Mouse (Mus musculus): ENCODE data around the gene 3110040M04Rik. TPM values are rescaled to one million over a fixed set of nuclear protein-coding genes. Genes with fewer than 3 reads are reported as not detected.
A peak's percentile ranks its signal among the peaks of the same experiment; 100 is the strongest.
"Not testable (repeated sequence)": the region's sequence is repeated elsewhere in the genome, so short reads cannot be mapped to it uniquely, and the experiment has no call there.

Gene 3110040M04Rik
- total RNA-seq, 1 experiment from 2014 or later: not detected

DNA sequence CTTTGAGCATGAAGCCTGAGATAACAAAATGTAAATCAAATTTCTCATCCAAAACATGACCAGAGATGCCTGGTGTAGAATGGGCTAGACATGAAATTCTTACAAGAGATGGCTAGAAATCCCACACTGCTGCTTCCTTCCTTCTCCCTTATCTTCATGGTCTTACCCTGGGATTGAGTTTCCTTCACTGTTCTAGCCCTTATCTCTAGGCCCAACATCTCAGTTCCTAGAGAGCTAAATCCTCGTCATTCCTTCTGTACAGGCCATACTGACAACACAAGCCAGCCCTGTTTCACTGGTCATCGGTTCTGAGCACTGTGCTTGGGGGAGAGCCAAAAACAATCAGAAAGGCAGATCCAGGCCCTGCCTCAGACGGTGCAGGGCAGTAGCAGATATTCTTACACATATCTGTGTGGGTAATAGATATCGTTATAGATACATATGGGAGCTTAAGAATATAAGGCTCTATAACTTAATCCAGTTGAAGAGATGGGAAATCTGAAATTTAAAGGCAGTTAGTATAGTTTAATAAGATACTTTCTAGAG is 17.0 kb upstream of the 3110040M04Rik start:
- ATAC-seq (ENCODE audit: extremely low read depth, insufficient number of reproducible peaks, low FRiP score, poor library complexity, severe bottlenecking): not testable (repeated sequence)

DNA sequence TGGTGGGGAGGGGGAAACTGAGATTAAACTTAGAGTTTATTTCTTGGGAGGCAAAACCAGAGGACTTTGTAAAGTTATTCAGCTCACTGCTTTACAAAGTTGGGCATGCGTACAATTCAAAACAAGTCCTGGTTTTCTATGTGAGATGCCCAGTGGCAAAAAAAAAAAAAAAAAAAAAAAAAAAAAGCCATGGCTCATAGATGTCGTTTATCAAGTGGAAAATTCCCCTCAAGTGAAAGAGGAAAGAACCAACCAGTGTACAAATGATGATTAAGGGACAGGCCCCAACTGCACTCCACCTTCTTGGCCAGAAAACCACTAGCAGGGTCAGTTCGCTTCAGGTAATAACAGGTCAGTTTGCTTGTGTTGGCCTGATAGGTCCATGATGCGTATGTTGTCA is 15.5 kb upstream of the 3110040M04Rik start:
- no peak for ATAC-seq (ENCODE audit: extremely low read depth, insufficient number of reproducible peaks, low FRiP score, poor library complexity, severe bottlenecking)

DNA sequence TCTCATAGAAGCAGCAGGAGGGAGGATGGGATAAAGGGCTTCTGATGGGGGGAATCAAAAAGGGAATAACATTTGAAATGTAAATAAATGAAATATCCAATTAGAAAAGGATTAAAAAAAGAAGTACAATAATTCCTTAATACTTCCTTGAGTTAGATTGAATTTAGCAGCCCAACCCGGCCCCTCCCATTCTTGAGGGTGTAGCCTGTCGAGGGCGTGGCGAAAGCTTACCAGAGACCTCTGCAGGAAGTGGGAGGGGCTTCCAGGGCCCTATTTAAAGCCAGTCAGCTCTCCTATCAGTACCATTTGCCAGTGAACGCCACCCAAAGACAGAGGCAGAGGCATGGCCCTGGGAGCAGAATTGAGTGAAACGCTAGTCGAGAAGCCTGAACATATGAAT is 11.8 kb upstream of the 3110040M04Rik start, which contains the start of gene Gm8947:
Gene Gm8947 (plus strand): TSS at position 302 of the 400 bp plus-strand sequence.
- not testable (repeated sequence) for ATAC-seq (ENCODE audit: extremely low read depth, insufficient number of reproducible peaks, low FRiP score, poor library complexity, severe bottlenecking)

DNA sequence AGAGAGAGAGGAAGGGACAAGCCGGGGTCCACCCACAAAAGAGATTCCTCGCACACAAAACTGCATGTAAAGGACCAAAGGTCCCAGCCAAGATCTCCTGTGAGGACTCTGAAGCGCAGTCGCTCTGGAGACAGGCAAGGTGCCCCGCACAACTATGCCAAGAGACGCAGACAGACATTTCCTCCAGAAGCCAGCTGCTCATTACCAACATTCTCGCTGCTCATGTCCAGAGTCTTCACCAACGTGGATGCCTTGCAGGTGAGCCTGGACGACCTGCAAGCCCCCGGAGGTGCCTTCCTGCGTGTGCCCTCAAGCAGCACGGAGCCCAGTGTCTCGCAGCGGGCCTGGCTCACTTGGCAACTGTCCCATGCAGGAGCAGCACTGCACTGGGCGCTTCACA is 11.2 kb upstream of the 3110040M04Rik start:
- ATAC-seq (ENCODE audit: extremely low read depth, insufficient number of reproducible peaks, low FRiP score, poor library complexity, severe bottlenecking): not testable (repeated sequence)

DNA sequence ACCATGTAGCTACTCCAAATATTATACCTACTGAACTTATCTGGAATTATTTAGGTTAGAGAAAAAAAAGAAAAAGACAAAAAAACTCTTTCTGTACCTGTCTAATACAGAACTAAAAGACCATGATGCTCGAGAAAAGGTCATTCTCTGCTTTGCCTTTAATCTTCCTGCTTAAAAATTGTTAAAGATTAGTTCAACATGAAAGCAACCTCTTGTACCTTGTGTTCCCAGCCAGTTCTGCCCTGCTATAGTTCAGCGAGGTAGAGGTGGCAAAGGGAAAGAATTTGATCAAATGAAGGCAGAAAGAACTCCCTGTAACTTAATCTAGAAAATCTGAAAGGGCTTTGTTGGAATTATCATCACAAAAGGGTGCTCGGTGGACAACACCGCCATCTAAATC is 7.9 kb upstream of the 3110040M04Rik start:
- not testable (repeated sequence) for ATAC-seq (ENCODE audit: extremely low read depth, insufficient number of reproducible peaks, low FRiP score, poor library complexity, severe bottlenecking)

DNA sequence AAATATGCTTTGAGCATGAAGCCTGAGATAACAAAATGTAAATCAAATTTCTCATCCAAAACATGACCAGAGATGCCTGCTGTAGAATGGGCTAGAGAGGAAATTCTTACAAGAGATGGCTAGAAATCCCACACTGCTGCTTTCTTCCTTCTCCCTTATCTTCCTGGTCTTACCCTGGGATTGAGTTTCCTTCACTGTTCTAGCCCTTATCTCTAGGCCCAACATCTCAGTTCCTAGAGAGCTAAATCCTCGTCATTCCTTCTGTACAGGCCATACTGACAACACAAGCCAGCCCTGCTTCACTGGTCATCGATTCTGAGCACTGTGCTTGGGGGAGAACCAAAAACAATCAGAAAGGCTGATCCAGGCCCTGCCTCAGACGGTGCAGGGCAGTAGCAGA is 7.2 kb upstream of the 3110040M04Rik start:
- ATAC-seq (ENCODE audit: extremely low read depth, insufficient number of reproducible peaks, low FRiP score, poor library complexity, severe bottlenecking): not testable (repeated sequence)

DNA sequence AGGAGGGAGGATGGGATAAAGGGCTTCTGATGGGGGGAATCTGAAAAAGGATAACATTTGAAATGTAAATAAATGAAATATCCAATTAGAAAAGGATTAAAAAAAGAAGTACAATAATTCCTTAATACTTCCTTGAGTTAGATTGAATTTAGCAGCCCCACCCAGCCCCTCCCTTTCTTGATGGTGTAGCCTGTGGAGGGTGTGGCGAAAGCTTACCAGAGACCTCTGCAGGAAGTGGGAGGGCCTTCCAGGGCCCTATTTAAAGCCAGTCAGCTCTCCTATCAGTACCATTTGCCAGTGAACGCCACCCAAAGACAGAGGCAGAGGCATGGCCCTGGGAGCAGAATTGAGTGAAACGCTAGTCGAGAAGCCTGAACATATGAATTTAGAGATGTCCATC is 5.8 kb upstream of the 3110040M04Rik start, which contains the start of gene Gm47995:
Gene Gm47995 (plus strand): TSS at position 329 of the 400 bp plus-strand sequence.
- ATAC-seq (ENCODE audit: extremely low read depth, insufficient number of reproducible peaks, low FRiP score, poor library complexity, severe bottlenecking): not testable (repeated sequence)

DNA sequence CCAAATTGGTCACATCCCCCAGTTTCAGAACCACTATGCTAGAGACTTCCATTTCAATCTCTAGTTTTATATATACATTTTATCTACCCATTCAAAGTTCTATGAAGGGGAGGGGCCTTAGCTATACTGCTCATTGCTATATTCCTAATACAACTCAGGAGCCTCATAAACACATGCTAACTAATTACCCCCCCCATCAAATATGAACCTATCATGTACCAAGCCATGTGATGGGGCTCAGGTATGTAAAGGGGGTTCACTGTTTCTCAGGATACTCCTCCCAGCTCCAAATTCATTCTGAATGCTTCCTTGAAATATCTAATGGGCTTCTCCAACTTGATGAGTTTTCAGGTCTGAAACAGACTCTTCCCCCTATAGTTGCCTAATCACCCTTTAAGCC is 3.3 kb upstream of the 3110040M04Rik start:
- ATAC-seq (ENCODE audit: extremely low read depth, insufficient number of reproducible peaks, low FRiP score, poor library complexity, severe bottlenecking): 0 out of 2 replicates have a peak, but pooled peaks have one; percentile 6

DNA sequence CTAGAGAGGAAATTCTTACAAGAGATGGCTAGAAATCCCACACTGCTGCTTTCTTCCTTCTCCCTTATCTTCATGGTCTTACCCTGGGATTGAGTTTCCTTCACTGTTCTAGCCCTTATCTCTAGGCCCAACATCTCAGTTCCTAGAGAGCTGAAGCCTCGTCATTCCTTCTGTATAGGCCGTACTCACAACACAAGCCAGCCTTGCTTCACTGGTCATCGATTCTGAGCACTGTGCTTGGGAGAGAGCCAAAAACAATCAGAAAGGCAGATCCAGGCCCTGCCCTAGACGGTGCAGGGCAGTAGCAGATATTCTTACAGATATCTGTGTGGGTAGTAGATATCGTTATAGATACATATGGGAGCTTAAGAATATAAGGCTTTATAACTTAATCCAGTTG is 1.1 kb upstream of the 3110040M04Rik start:
- not testable (repeated sequence) for ATAC-seq (ENCODE audit: extremely low read depth, insufficient number of reproducible peaks, low FRiP score, poor library complexity, severe bottlenecking)

DNA sequence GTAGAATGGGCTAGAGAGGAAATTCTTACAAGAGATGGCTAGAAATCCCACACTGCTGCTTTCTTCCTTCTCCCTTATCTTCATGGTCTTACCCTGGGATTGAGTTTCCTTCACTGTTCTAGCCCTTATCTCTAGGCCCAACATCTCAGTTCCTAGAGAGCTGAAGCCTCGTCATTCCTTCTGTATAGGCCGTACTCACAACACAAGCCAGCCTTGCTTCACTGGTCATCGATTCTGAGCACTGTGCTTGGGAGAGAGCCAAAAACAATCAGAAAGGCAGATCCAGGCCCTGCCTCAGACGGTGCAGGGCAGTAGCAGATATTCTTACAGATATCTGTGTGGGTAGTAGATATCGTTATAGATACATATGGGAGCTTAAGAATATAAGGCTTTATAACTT is 4.6 kb downstream of the 3110040M04Rik start:
- not testable (repeated sequence) for ATAC-seq (ENCODE audit: extremely low read depth, insufficient number of reproducible peaks, low FRiP score, poor library complexity, severe bottlenecking)

DNA sequence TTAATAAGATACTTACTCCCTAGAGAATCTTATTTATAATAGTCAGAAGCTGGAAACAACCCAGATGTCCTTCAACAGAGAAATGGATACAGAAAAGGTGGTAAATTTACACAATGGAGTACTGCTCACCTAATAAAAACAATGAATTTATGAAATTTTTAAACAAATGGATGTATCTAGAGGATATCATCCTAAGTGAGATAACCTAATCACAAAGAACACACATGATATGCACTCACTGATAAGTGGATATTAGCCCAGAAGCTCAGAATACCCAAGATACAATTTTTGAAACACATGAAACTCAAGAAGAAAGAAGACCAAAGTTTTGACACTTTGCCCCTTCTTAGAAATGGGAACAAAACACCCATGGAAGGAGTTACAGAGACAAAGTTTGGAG is 5.0 kb downstream of the 3110040M04Rik start:
- ATAC-seq (ENCODE audit: extremely low read depth, insufficient number of reproducible peaks, low FRiP score, poor library complexity, severe bottlenecking): not testable (repeated sequence)

DNA sequence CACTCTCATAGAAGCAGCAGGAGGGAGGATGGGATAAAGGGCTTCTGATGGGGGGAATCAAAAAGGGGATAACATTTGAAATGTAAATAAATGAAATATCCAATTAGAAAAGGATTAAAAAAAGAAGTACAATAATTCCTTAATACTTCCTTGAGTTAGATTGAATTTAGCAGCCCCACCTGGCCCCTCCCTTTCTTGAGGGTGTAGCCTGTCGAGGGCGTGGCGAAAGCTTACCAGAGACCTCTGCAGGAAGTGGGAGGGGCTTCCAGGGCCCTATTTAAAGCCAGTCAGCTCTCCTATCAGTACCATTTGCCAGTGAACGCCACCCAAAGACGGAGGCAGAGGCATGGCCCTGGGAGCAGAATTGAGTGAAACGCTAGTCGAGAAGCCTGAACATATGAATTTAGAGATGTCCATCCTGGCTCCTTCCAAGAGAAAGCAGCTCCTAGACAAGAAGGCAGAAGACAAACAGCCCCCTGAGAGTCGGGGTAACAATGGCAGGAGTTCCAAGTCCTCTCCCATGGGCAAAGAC is 6.0 kb downstream of the 3110040M04Rik start, which contains the start of gene Gm47996:
Gene Gm47996 (plus strand): TSS at position 308 of the 532 bp plus-strand sequence.
- ATAC-seq (ENCODE audit: extremely low read depth, insufficient number of reproducible peaks, low FRiP score, poor library complexity, severe bottlenecking): not testable (repeated sequence)

DNA sequence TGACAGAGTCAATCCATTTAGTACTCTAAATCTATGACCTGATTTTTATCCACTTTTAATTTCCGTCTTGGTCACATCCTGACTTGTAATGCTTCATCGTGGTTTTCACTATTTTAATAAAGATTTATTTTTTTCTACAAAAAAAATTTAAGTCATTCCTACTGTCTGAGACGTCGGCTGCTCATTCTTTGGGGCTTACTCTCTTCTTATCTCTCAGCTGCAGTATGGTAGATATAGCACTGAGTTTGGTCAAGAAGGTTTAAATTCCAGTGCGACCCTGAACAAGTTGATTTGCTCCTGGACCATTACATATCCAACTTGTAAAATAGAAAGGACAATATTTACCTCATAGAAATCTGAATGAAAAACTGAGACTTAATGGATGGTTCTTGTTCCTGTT is 7.7 kb downstream of the 3110040M04Rik start:
- not testable (repeated sequence) for ATAC-seq (ENCODE audit: extremely low read depth, insufficient number of reproducible peaks, low FRiP score, poor library complexity, severe bottlenecking)

DNA sequence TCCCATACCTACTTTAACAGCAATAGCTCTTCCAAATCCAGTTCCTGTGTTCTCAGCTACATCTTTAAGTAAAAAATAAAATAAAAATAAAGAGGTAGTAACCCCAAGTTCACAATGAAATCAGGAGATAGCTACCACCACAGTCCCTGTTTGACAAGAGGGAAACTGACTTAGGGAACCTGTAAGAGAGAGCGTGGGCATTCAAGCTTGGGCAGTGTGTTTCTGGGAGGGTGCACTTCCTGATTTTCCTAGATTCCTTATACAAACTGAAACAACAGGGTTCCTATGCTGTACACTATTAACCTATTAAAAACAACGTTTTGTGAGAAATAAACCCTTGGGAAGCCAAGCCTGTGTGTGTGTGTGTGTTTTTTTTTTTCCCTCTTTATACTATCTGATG is 10.9 kb downstream of the 3110040M04Rik start:
- no peak for ATAC-seq (ENCODE audit: extremely low read depth, insufficient number of reproducible peaks, low FRiP score, poor library complexity, severe bottlenecking)

DNA sequence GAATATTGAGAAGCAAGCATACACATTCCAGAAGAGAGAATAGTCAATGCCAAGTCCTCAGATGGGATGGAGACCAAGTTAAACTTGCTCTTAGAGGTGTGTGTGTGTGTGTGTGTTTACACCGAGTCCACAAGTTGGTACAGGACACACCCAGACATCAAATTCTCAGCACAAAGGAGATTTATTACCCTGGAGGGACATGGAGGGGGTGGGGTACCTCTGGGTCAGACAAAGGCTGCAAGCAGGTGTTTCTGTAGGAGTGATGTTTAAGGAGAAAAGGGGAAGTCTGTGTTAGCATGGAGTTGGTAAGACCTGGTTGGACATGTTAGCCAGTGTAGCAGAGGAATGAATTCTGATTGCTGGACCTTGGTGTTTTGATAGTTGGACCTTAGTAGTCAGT is 12.1 kb downstream of the 3110040M04Rik start:
- no peak for ATAC-seq (ENCODE audit: extremely low read depth, insufficient number of reproducible peaks, low FRiP score, poor library complexity, severe bottlenecking)

DNA sequence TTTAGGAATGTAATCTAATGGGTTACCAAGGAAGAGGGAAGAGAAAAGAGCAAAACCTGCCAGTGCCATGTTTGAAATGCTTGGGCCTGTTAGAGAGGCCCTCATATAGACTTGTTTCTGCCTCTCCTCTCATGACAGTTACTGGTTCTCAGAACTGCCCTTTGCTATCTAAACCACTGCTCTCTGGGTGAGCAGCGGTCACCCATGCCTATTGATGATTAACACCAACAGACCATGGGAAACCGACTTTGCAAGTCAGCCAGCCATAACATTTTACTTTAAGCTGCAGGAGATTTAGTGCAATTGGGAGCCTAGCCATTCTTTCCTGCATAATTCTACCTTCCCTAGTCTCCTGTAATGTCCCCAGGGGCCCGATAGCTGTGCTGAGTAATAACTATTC is 12.5 kb downstream of the 3110040M04Rik start:
- ATAC-seq (ENCODE audit: extremely low read depth, insufficient number of reproducible peaks, low FRiP score, poor library complexity, severe bottlenecking): no peak

DNA sequence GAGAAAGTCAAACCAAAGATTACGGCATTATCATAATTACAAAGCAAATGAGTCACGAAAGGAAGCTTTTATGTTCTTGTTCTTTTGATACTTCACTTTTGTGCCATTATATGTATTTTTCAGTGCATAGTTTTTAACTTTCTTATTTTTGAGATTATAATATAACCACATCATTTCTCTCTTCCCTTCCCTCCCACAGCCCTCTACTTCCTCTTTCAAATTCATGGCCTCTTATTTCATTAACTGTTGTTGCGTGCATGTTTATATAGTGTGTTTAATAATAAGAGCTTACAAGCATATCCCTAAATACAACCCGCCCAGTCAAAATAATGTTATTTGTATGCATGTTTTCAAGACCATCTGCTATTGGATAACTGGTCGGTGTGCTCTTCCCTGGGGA is 15.1 kb downstream of the 3110040M04Rik start:
- ATAC-seq (ENCODE audit: extremely low read depth, insufficient number of reproducible peaks, low FRiP score, poor library complexity, severe bottlenecking): no peak

DNA sequence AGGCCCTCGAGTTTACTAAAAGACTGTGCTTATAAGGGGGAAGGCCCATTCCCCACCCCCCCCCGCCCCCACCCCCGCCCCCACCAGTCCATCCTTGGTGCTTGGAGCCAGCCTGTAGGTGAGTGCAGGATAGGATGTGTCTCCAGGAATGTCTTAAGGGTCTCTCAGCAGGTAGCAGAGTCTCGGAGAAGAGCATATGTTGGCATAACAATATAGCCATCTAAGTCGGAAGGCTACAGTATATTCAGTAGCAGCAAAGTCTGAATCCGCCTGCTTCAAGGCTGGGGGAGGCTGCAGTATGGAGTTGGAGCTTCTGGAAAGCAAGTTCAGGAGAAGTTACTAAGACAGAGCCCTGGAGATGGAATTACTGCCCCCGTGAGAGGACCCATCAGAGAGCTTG is 16.2 kb downstream of the 3110040M04Rik start:
- no peak for ATAC-seq (ENCODE audit: extremely low read depth, insufficient number of reproducible peaks, low FRiP score, poor library complexity, severe bottlenecking)

DNA sequence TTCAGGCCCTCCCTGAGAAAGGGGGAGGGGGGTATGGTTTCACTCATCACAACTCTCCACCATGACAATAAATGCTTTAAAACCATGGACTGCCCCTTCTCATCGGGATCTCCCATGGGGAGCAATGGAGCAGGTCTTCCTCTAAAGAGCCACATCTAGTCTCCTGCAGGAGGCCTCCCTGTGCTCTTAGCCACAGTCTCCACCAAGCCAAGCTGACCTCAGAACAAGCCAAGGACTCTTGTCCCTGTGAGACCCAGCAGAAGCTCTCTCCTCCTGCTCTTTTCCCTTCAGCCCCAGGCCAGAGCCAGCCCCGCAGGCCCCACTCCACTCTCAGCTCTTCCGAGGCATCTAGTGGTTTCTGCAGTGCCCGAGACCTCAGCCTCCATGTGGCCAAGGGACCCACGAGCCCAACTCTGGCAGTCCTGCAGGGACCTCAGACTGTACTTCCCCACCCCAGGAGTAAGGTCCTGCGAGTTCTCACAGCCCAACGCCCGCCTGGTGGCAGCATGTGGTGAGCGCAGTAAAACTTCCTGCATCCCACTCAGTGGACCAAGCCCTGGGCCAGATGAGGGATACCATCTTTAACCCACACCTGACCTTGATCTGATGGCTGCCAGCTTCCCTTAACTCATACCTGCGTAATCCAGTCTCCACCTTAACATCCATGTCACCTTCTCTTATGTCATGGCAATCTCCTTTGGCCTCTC is 18.8 kb downstream of the 3110040M04Rik start:
- 0 out of 2 replicates have a peak, but pooled peaks have one; percentile 19 for ATAC-seq (ENCODE audit: extremely low read depth, insufficient number of reproducible peaks, low FRiP score, poor library complexity, severe bottlenecking)

DNA sequence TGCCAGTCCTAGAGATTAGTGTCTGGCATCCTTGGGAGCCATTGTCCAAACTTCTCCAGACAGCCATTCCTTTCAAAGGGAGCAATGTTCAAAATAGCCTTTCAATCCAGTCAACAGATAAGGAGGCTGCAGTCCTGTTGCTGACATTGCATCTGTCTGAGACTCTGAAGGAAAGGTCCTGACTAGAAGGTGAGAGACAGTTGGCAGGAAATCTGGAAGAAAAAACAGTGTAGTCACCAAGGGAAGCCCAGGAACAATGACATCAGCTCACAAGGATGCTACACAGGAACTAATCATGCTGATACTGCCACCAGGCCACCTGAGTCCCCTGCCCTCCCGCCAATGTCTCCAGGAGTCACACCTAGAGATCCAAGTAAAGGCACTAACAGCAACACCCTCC is 19.5 kb downstream of the 3110040M04Rik start:
- no peak for ATAC-seq (ENCODE audit: extremely low read depth, insufficient number of reproducible peaks, low FRiP score, poor library complexity, severe bottlenecking)
